Comparison of ENCODE assay signal across 7 mouse cellular contexts in genomic region chr13:42053656-42054055, GRCm38 (mm10). TPM values are rescaled to one million over a fixed set of nuclear protein-coding genes. Genes with fewer than 3 reads are reported as not detected.
DNase-seq lines count a peak whose midpoint lies in the region; ATAC-seq and TF ChIP-seq lines count a peak whose summit lies in the region.

No protein-coding gene starts in this region.

- peak overlapping the region; percentile 97 for H3K4me3 ChIP-seq in lung, embryonic 16.5 days (ENCODE audit: low read length)
- peak overlapping the region; percentile 86 for H3K4me3 ChIP-seq in embryonic facial prominence, embryonic 15.5 days (replicated peaks)
- H3K4me3 ChIP-seq in limb, embryonic 13.5 days, result peak overlapping the region; percentile 89
- peak overlapping the region; percentile 95 for H3K4me3 ChIP-seq in stomach, postnatal 0 days (ENCODE audit: low read depth, low read length)
- no peak overlapping the region for H3K4me3 ChIP-seq in lung, adult 2 months (replicated peaks; ENCODE audit: extremely low read depth, low read depth, low read length)

- no peak for TF ChIP-seq POLR2A in lung, adult 2 months (IDR thresholded peaks at IDR 0.05; ENCODE audit: borderline replicate concordance, extremely low read depth, low read depth, low read length)

- no peak overlapping the region for H3K27ac ChIP-seq in lung, embryonic 16.5 days (ENCODE audit: low read length)
- no peak overlapping the region for H3K27ac ChIP-seq in embryonic facial prominence, embryonic 15.5 days (replicated peaks)
- H3K27ac ChIP-seq in limb, embryonic 13.5 days, result no peak overlapping the region
- no peak overlapping the region for H3K27ac ChIP-seq in stomach, postnatal 0 days (replicated peaks)

- WGBS in lung, embryonic 16.5 days, result 30% methylated on average over 2 of the region's 2 CpGs
- WGBS in embryonic facial prominence, embryonic 15.5 days, result 39% methylated on average over 2 of the region's 2 CpGs
- WGBS in limb, embryonic 13.5 days, result 39% methylated on average over 2 of the region's 2 CpGs
- 31% methylated on average over 2 of the region's 2 CpGs for WGBS in stomach, postnatal 0 days
- 25% methylated on average over 2 of the region's 2 CpGs for WGBS in lung, adult 2 months

- no peak for TF ChIP-seq EP300 in stomach, postnatal 0 days (optimal IDR thresholded peaks at IDR 0.05)

- peaks cover 12% of the 10 kb centered on the region for H3K4me1 ChIP-seq in lung, embryonic 16.5 days (replicated peaks; ENCODE audit: control insufficient read depth, insufficient read depth, low read length)
- H3K4me1 ChIP-seq in embryonic facial prominence, embryonic 15.5 days, result peaks cover 16% of the 10 kb centered on the region
- peaks cover 16% of the 10 kb centered on the region for H3K4me1 ChIP-seq in limb, embryonic 13.5 days
- H3K4me1 ChIP-seq in stomach, postnatal 0 days (replicated peaks; ENCODE audit: control insufficient read depth, insufficient read depth), result 0 out of 2 replicates have a peak, but pooled peaks cover 2% of the 10 kb centered on the region
- peaks cover 7% of the 10 kb centered on the region for H3K4me1 ChIP-seq in lung, adult 2 months (ENCODE audit: control insufficient read depth, insufficient read depth, low read length)

- ATAC-seq in lung, embryonic 16.5 days (ENCODE audit: low read depth), result no peak
- ATAC-seq in embryonic facial prominence, embryonic 15.5 days (ENCODE audit: insufficient number of reproducible peaks, low FRiP score, low TSS enrichment, low read depth), result no peak
- no peak for ATAC-seq in limb, embryonic 13.5 days (ENCODE audit: low FRiP score, low read depth)
- no peak for ATAC-seq in stomach, postnatal 0 days (ENCODE audit: low FRiP score, low TSS enrichment)

- peak overlapping the region; percentile 91 for H3K4me2 ChIP-seq in lung, embryonic 16.5 days (ENCODE audit: low read depth, low read length)
- peak overlapping the region; percentile 81 for H3K4me2 ChIP-seq in embryonic facial prominence, embryonic 15.5 days (replicated peaks)
- peak overlapping the region; percentile 82 for H3K4me2 ChIP-seq in limb, embryonic 13.5 days (replicated peaks)
- peak overlapping the region; percentile 87 for H3K4me2 ChIP-seq in stomach, postnatal 0 days (replicated peaks; ENCODE audit: low read depth)

- H3K9ac ChIP-seq in lung, embryonic 16.5 days (ENCODE audit: low read length), result no peak overlapping the region; the same call in 1 of the 2 replicates
- H3K9ac ChIP-seq in embryonic facial prominence, embryonic 15.5 days, result no peak overlapping the region
- H3K9ac ChIP-seq in limb, embryonic 13.5 days, result peak overlapping the region; percentile 91; the same call in 1 of the 2 replicates
- H3K9ac ChIP-seq in stomach, postnatal 0 days (ENCODE audit: low read length), result peak overlapping the region; percentile 91; the same call in 1 of the 2 replicates

- H3K9me3 ChIP-seq in lung, embryonic 16.5 days (ENCODE audit: control insufficient read depth, low read length), result no peaks in the 10 kb centered on the region
- H3K9me3 ChIP-seq in embryonic facial prominence, embryonic 15.5 days (replicated peaks), result no peaks in the 10 kb centered on the region
- no peaks in the 10 kb centered on the region for H3K9me3 ChIP-seq in limb, embryonic 13.5 days
- no peaks in the 10 kb centered on the region for H3K9me3 ChIP-seq in stomach, postnatal 0 days (ENCODE audit: control insufficient read depth, low read length)

- DNase-seq in lung, postnatal 4 days, result no peak
- DNase-seq in stomach, postnatal 0 days (ENCODE audit: low spot score), result no peak
- DNase-seq in urinary bladder, postnatal 10 days (ENCODE audit: low spot score), result no peak
- no peak for DNase-seq in lung, adult 2 months

- peaks cover 10% of the 10 kb centered on the region for H3K36me3 ChIP-seq in lung, embryonic 16.5 days (ENCODE audit: control insufficient read depth, insufficient read depth, low read length)
- peaks cover 11% of the 10 kb centered on the region; the same call in 1 of the 2 replicates for H3K36me3 ChIP-seq in embryonic facial prominence, embryonic 15.5 days
- peaks cover 21% of the 10 kb centered on the region for H3K36me3 ChIP-seq in limb, embryonic 13.5 days
- H3K36me3 ChIP-seq in stomach, postnatal 0 days (ENCODE audit: control insufficient read depth, insufficient read depth, low read length), result peaks cover 4% of the 10 kb centered on the region; the same call in 1 of the 2 replicates

- TF ChIP-seq CTCF in stomach, postnatal 0 days (IDR thresholded peaks at IDR 0.05; ENCODE audit: low read depth), result no peak
- TF ChIP-seq CTCF in lung, adult 2 months (IDR thresholded peaks at IDR 0.05; ENCODE audit: insufficient read depth, low read length), result no peak

- H3K27me3 ChIP-seq in lung, embryonic 16.5 days (ENCODE audit: control insufficient read depth, insufficient read depth, low read depth, low read length), result no peaks in the 10 kb centered on the region
- no peaks in the 10 kb centered on the region for H3K27me3 ChIP-seq in embryonic facial prominence, embryonic 15.5 days
- no peaks in the 10 kb centered on the region for H3K27me3 ChIP-seq in limb, embryonic 13.5 days
- no peaks in the 10 kb centered on the region for H3K27me3 ChIP-seq in stomach, postnatal 0 days (ENCODE audit: control insufficient read depth, insufficient read depth, low read length)

RNA-seq across cellular contexts. Expression of gene Hivep1, which starts 1.8 kb away (rescaled TPM):
- polyA plus RNA-seq in lung, embryonic 16.5 days (2015; fragmentation: Nextera tagmentation; extraction: Ambion mirVana), result 7.6 and 8.6 TPM in 2 replicates
- polyA plus RNA-seq in embryonic facial prominence, embryonic 15.5 days (2015; fragmentation: Nextera tagmentation; extraction: Ambion mirVana), result 9.7 and 11.7 TPM in 2 replicates
- polyA plus RNA-seq in limb, embryonic 13.5 days (2015; fragmentation: Nextera tagmentation; extraction: Ambion mirVana), result 12.8 and 14.4 TPM in 2 replicates
- polyA plus RNA-seq in stomach, postnatal 0 days (2015; fragmentation: Nextera tagmentation; extraction: Ambion mirVana), result 4.2 and 4.6 TPM in 2 replicates
- 35.9 and 41.8 TPM in 2 replicates for polyA plus RNA-seq in lung, adult 2 months (2012; rRNA removed)

Comparison
In these comparisons a context has a peak if more than half of its experiments do, and no peak if none do; other contexts are left out.
1. H3K9ac ChIP-seq: peak in limb, embryonic 13.5 days (single experiment) and stomach, postnatal 0 days (single experiment); none in lung, embryonic 16.5 days (single experiment) and embryonic facial prominence, embryonic 15.5 days (single experiment).
2. Peak in every context shown above with its lines, with median percentiles within 50 percentile points of each other: H3K4me2 ChIP-seq.